Mouse (Mus musculus) ES-CJ7 (cell line): ENCODE data around the gene Sobp.

ENCODE experiments used
- DNase-seq: peaks from one replicate; pipeline ENCODE4 v3.0.0; 2011; ENCODE audit warnings: low read depth, low spot score

Sobp gene

GRCm38 (mm10) chr10:42995484-42995895 lies 178.8 kb downstream of the Sobp start:
- DNase-seq, result no peak

GRCm38 (mm10) chr10:42994331-42994782 lies 180.0 kb downstream of the Sobp start:
- DNase-seq, result no peak

DNA sequence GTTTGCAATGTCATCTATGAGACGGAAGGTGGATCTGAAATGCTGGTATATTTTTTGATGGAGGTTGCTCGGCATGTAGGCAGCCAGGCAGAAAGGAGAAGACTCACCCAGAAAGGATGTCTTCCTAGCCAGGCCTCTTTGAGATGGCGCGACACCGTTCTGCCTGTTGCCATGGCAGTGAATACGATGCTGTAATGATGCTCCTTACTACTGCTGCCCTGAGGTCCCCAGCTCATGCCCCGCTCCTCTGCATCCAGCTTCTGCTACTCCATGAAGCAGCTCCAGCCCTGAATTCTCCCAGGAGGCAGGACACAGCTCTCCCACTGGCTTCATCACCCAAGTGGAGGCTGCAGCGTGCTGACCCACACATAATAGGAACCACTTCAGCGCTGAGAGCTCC lies 183.3 kb downstream of the Sobp start:
- DNase-seq, result no peak

DNA sequence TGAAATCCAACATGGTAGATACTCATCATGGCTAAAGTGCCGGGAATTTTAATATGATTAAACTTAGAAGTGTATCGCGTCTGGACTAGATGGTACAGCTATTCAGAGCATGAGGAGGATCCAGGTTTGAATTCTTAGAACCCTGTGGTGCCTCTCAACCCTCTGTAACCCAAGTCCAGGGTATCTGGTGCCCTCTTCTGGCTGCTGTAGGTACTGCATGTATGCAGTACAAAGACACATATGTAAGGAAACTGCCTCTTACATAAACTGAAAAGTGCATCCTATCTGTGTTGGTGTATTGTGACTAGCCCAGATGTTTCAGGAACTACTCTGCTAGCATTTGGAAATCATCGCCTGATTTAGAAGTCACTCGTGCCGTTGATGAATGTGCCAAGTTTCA lies 184.4 kb downstream of the Sobp start:
- DNase-seq, result peak; percentile 80

- peak; percentile 63 for DNase-seq
Observed at GRCm38 (mm10) chr10:42988627-42989026, 185.7 kb downstream of the Sobp start.

- DNase-seq, result peak; percentile 63
Observed at GRCm38 (mm10) chr10:42987594-42988052, 186.7 kb downstream of the Sobp start.

DNA sequence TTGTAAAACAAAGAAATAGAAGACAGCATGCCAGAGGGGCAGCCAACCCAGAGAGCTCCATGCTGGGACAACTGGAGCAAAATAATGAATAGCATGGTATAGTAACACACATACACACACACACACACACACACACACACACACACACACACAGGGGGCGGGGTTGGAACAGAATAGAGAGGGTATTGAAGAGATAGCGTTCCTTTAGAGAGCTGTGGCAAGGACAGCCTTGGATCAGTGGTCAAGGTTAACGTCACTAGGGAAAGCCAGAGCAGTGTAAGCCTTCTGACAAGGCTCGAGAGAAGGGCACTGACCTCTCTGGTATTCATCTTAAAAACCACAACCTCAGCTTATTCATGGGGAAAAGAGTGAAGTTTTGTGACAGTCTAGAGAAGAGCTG lies 189.4 kb downstream of the Sobp start:
- no peak for DNase-seq

DNA sequence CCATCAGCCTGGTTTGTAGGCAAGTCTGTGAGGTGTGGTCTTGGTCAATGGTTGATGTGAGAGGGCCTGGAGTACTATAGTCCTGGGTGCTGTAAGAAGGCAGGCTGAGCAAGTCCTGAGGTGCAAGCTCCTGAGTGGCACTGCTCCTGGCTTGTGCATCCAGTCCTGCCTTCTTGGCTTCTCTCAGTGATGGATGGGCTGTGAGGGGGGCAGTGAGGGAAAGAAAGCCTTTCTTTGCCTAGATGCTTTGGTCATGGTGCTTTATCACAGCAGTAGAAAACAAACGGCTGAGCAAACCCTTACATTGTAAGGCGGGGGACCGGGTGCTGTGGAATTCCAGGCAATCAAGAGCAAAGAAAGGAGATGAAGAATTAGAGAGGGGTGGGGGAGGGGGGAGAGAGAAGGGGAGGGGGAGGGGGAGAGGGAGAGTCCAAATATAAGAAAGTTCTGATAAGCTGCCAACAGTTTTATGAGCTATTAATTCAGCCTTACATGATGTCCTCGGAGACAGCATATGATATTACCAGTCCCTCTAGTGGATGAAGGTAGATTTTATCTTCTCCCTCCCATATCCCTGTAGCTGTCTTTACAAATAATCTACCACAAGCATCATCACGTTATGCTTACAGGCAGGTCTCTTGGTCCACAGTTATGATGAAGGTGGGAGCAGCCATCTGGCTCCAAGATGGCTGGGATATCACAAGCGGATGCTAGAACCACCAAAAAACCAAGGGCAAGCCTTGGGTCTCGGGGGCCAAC lies 193.2 kb downstream of the Sobp start:
- DNase-seq, result no peak

GRCm38 (mm10) chr10:42978346-42978745 lies 196.0 kb downstream of the Sobp start:
- DNase-seq, result no peak

DNA sequence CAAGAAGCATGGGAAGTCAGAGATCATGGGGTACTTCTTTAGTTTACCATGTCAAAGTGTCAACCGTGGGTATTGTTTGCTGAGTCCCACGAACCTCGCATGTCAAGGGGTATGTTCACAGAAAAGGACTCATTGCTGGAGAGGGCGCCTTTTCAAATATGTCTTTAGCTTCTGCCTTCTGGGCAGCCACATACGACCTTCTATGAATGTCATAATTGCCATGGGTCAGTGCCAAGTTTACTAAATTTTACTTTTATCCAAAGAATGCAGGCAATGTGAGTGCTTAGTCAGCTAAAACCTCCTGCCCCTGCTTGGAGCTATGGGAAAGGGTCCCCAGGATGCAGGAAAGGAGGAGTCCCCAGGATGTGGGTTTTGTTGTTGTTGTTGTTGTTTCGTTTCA lies 197.8 kb downstream of the Sobp start:
- DNase-seq, result no peak

DNA sequence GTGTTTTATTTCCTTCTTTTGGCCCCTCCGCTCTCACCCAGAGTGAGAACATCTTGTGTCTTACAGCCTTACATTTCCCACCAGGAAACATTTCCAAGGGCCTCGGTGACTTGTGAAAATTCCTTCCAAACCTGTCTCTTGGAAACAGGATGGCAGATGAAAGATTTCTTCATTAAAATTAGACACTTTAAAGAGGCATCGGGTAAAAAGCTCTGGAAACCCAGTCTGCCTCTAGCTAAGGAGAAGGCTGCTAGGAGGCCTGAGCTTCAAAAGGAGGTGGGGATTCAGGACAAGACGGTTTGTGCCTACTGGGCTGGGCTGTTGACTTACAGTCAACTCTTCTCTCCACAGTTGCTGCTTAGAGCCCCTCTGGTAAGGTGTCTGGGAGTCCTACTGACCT lies 200.8 kb downstream of the Sobp start:
- DNase-seq, result no peak

GRCm38 (mm10) chr10:42972504-42973172 lies 201.7 kb downstream of the Sobp start:
- peak; percentile 86 for DNase-seq

DNA sequence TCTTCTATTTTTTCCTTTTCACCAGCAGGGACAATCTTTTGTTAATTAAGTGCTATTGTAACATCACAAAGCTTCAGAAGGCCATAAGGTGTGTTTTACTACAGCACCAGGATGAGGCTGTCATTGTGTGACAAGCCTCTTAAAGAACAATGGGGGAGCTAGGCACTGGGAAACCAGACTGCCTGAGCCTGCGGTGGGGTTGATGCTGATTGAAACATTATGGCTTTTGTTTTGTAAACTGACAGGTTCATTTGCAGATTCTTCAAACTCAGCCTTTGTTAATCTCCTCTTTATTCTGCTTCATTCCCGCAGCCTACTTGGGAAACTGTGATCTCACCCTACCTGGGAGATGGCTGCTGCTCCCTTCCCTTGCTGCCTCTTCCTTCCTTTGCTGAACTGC lies 206.0 kb downstream of the Sobp start:
- DNase-seq, result peak; percentile 87

DNA sequence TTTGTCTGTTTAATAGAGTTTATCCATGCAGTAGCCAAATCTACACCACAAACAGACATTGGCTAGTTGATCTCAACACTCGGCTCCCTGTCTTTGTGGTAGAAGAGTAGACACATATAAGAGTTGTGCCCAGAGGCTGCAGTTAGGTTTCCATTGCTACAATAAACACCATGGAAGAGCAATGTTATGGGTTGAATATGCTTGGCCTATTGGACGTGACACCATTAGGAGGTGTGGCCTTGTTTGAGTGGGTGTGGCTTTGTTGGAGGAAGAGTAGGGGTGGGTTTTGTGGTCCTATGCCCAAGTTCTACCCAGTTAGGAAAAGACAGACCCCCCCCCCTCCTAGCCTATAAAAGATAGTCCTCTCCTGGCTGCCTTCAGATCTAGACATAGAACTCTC lies 211.3 kb downstream of the Sobp start:
- no peak for DNase-seq

GRCm38 (mm10) chr10:42962655-42963054 lies 211.7 kb downstream of the Sobp start:
- no peak for DNase-seq

- DNase-seq, result no peak
Observed at GRCm38 (mm10) chr10:42962181-42962601, 212.1 kb downstream of the Sobp start.

GRCm38 (mm10) chr10:42961771-42962170 lies 212.6 kb downstream of the Sobp start:
- DNase-seq, result no peak

GRCm38 (mm10) chr10:42958686-42959085 lies 215.6 kb downstream of the Sobp start:
- no peak for DNase-seq

DNA sequence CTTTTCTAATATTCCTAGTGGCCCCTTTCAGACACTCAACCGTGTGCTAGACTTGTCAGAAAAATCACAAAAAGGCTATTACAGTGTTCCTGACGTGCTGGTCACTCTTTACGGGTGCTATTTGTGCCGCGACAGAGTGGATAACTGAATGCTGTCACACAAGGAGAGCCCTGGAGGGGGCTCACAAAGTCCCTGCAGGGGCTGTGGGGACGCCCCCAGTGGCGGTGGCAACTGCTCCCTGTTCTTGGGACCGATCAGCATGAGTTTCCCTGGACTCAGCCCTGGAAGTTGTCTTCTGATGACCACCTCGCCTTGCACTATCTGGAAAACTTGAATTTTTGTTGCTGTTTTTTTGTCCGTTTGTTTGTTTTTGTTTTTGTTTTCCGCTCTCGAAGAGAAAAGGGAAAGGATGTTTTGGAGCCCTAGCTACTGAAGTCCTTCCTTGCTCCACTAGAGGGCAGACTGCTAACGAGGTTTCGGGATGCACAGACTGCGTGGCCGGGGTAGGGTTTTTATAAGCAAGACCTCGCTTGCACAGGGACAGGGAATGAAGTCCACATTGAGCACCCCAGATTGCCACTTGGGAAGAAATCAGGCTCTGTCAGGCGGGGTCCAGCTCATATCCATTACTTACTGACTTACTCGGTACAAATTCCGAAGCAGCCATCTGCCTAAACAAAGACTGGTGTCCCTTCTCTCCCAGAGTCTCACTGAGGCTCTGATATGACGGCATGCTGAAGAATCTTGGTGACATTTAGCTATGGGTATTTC lies 216.3 kb downstream of the Sobp start:
- DNase-seq, result peak; percentile 72

GRCm38 (mm10) chr10:42955205-42955604 lies 219.1 kb downstream of the Sobp start:
- DNase-seq, result no peak

- DNase-seq, result no peak
Observed at GRCm38 (mm10) chr10:42953601-42954000, 220.7 kb downstream of the Sobp start.
